Comparison of ENCODE assay signal across 9 mouse cellular contexts in the genomic region with DNA sequence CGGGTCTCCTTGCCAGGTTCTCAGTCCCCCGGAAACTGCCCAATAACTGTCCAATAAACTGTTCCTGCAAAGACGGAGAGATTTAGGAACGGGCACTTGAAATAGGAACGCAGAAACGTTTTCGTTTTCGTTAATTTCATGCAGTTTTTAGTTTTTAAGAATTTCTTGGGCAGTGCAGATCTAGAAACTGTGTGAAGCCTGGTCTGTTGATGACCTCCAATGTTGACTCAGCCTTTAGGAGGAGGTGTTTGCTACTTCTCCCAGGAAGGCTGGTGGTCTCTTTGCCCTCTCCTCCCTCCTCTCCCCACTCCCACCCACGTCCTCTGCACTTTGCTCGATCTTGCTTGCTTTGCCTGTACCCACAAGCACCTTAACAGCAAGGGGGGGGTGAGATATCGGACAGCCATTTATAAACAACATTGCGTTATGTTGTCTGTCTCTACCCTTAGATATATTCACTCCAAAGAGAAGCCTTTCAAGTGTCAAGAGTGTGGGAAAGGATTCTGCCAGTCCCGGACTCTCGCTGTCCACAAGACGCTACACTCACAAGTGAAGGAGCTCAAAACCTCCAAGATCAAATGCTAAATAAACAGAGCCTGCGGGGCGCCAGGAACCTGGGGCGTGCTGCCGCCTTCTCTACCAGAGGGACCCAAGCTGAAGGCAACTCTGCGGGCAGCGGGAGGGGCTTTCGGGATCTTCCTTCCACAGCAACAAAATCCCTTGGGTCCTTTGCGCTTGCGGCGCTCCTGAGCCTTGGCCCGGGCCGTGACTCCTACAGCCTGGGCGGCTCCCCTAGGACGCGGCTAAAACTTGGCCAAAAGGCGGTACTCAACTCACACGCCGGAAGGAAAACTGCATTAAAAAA. TPM values are rescaled to one million over a fixed set of nuclear protein-coding genes. Genes with fewer than 3 reads are reported as not detected.
DNase-seq lines count a peak whose midpoint lies in the region; ATAC-seq and TF ChIP-seq lines count a peak whose summit lies in the region.
"Had no signal": no experiment of that assay in that cellular context is flagged by ENCODE, and none has a peak within 500 bp of the region (broad histone marks: within the 10 kb centered on the region; RNA-seq: fewer than 3 reads in every experiment).

No protein-coding gene starts in this region.

- no peak for TF ChIP-seq CTCF in E14TG2a.4 (conservative IDR thresholded peaks at IDR 0.05; ENCODE audit: low read length)
- no peak for TF ChIP-seq CTCF in layer of hippocampus, adult 2 months (conservative IDR thresholded peaks at IDR 0.05)

- H3K9me3 ChIP-seq in forebrain, embryonic 13.5 days (replicated peaks): no peaks in the 10 kb centered on the region
- H3K9me3 ChIP-seq in forebrain, embryonic 12.5 days: no peaks in the 10 kb centered on the region
- H3K9me3 ChIP-seq in E14TG2a.4 (ENCODE audit: low read length): no peaks in the 10 kb centered on the region
- H3K9me3 ChIP-seq in limb, embryonic 12.5 days: no peaks in the 10 kb centered on the region

- peak; percentile 46 for DNase-seq in gastrocnemius, postnatal 25 days
- DNase-seq in layer of hippocampus, adult 2 months (ENCODE audit: low spot score in 2 of 2): no peak
- no peak for DNase-seq in thymus, postnatal 14 days
- no peak for DNase-seq in cerebellum, adult 18-20 months

- H3K4me1 ChIP-seq in forebrain, embryonic 13.5 days: peaks cover 18% of the 10 kb centered on the region
- peaks cover 12% of the 10 kb centered on the region for H3K4me1 ChIP-seq in forebrain, embryonic 12.5 days
- H3K4me1 ChIP-seq in E14TG2a.4 (replicated peaks; ENCODE audit: low read depth, low read length): peaks cover 51% of the 10 kb centered on the region
- peaks cover 70% of the 10 kb centered on the region for H3K4me1 ChIP-seq in limb, embryonic 12.5 days (replicated peaks)

- ATAC-seq in forebrain, embryonic 13.5 days: no peak
- no peak for ATAC-seq in forebrain, embryonic 12.5 days (ENCODE audit: low FRiP score)
- ATAC-seq in limb, embryonic 12.5 days (ENCODE audit: insufficient number of reproducible peaks, insufficient read depth, low FRiP score, low TSS enrichment, low read depth): no peak

- no peak overlapping the region; the same call in 1 of the 2 replicates for H3K4me2 ChIP-seq in forebrain, embryonic 13.5 days
- no peak overlapping the region; the same call in 1 of the 2 replicates for H3K4me2 ChIP-seq in forebrain, embryonic 12.5 days
- H3K4me2 ChIP-seq in limb, embryonic 12.5 days: peak overlapping the region; percentile 76

- H3K4me3 ChIP-seq in forebrain, embryonic 13.5 days: peak overlapping the region; percentile 10; the same call in 1 of the 2 replicates
- no peak overlapping the region for H3K4me3 ChIP-seq in forebrain, embryonic 12.5 days (replicated peaks)
- peak overlapping the region; percentile 4; the same call in 1 of the 2 replicates for H3K4me3 ChIP-seq in E14TG2a.4 (replicated peaks; ENCODE audit: low read length)
- peak overlapping the region; percentile 61 for H3K4me3 ChIP-seq in limb, embryonic 12.5 days (replicated peaks)
- H3K4me3 ChIP-seq in layer of hippocampus, adult 2 months: no peak overlapping the region

- no peaks in the 10 kb centered on the region for H3K36me3 ChIP-seq in forebrain, embryonic 13.5 days (ENCODE audit: poor library complexity, severe bottlenecking)
- H3K36me3 ChIP-seq in forebrain, embryonic 12.5 days (replicated peaks): no peaks in the 10 kb centered on the region
- no peaks in the 10 kb centered on the region for H3K36me3 ChIP-seq in E14TG2a.4 (ENCODE audit: insufficient read depth, low read length)
- peaks cover 4% of the 10 kb centered on the region; the same call in 1 of the 2 replicates for H3K36me3 ChIP-seq in limb, embryonic 12.5 days

- H3K27me3 ChIP-seq in forebrain, embryonic 13.5 days: peaks cover 94% of the 10 kb centered on the region
- H3K27me3 ChIP-seq in forebrain, embryonic 12.5 days: peaks cover 94% of the 10 kb centered on the region
- peaks cover 98% of the 10 kb centered on the region for H3K27me3 ChIP-seq in E14TG2a.4 (ENCODE audit: insufficient read depth, low read length)
- H3K27me3 ChIP-seq in limb, embryonic 12.5 days: peaks cover 93% of the 10 kb centered on the region
- H3K27me3 ChIP-seq: CH12.LX had no signal

- H3K9ac ChIP-seq in forebrain, embryonic 13.5 days: no peak overlapping the region
- H3K9ac ChIP-seq in forebrain, embryonic 12.5 days: no peak overlapping the region
- H3K9ac ChIP-seq in limb, embryonic 12.5 days (replicated peaks): peak overlapping the region; percentile 51

- H3K27ac ChIP-seq in forebrain, embryonic 13.5 days: no peak overlapping the region
- H3K27ac ChIP-seq in forebrain, embryonic 12.5 days: no peak overlapping the region
- H3K27ac ChIP-seq in limb, embryonic 12.5 days: no peak overlapping the region
- H3K27ac ChIP-seq in layer of hippocampus, adult 2 months: no peak overlapping the region

- WGBS in forebrain, embryonic 13.5 days: under 1% methylated on average over 31 of the region's 33 CpGs
- WGBS in forebrain, embryonic 12.5 days: under 1% methylated on average over 33 of the region's 33 CpGs
- 3% methylated on average over 33 of the region's 33 CpGs for WGBS in limb, embryonic 12.5 days

RNA-seq across cellular contexts. Expression of a gene that starts 10.4 kb away (rescaled TPM):
- polyA plus RNA-seq in forebrain, embryonic 13.5 days (2015; fragmentation: Nextera tagmentation; extraction: Ambion mirVana): 3.6 and 3.8 TPM in 2 replicates
- polyA plus RNA-seq in forebrain, embryonic 12.5 days (2016; fragmentation: Nextera tagmentation; extraction: Ambion mirVana): 6.5 and 9.0 TPM in 2 replicates
- 1 to 10 TPM; 2.7 to 2.9 TPM for total RNA-seq in gastrocnemius, postnatal 25 days (2021)
- 47.8 and 66.8 TPM in 2 replicates for polyA plus RNA-seq in limb, embryonic 12.5 days (2016; fragmentation: Nextera tagmentation; extraction: Ambion mirVana)
- 1 to 10 TPM; 3.1 to 4.4 TPM for total RNA-seq in layer of hippocampus, adult 2 months (2021)
- total RNA-seq: CH12.LX had no signal

Comparison
In these comparisons a context has a peak if more than half of its experiments do, and no peak if none do; other contexts are left out.
1. H3K4me3 ChIP-seq: peak in forebrain, embryonic 13.5 days (single experiment), E14TG2a.4 (single experiment) and limb, embryonic 12.5 days (single experiment); none in forebrain, embryonic 12.5 days (single experiment) and layer of hippocampus, adult 2 months (single experiment).